Mouse (Mus musculus) mesoderm, embryonic 11.5 days (tissue): ENCODE data around the gene Usp21.
A peak's percentile ranks its signal among the peaks of the same experiment; 100 is the strongest.
"Not testable (repeated sequence)": the region's sequence is repeated elsewhere in the genome, so short reads cannot be mapped to it uniquely, and the experiment has no call there.

Experiments
- DNase-seq: peaks from one replicate; pipeline ENCODE4 v3.0.0-alpha.2; 2012; ENCODE audit warnings: low read depth, low spot score

Gene Usp21

GRCm38 (mm10) chr1:171241952-171242351 is 45.8 kb downstream of the Usp21 start:
- not testable (repeated sequence) for DNase-seq

- DNase-seq = no peak
These were observed 46.9 kb downstream of the Usp21 start for GRCm38 (mm10) chr1:171240911-171241310.

GRCm38 (mm10) chr1:171239992-171240744 is 47.6 kb downstream of the Usp21 start:
- no peak for DNase-seq

- DNase-seq = peak; percentile 56
These were observed 49.3 kb downstream of the Usp21 start for GRCm38 (mm10) chr1:171238463-171238862.

GRCm38 (mm10) chr1:171237438-171237837 is 50.4 kb downstream of the Usp21 start:
- no peak for DNase-seq

- DNase-seq = no peak
These were observed 52.0 kb downstream of the Usp21 start for GRCm38 (mm10) chr1:171235791-171236190.

GRCm38 (mm10) chr1:171234538-171234937 is 53.3 kb downstream of the Usp21 start:
- DNase-seq = no peak

- no peak for DNase-seq
These were observed 53.7 kb downstream of the Usp21 start, which contains the start of gene Fcer1g for GRCm38 (mm10) chr1:171234126-171234525. Gene Fcer1g, minus strand, starts transcription at chr1:171234365.

- no peak for DNase-seq
These were observed 54.7 kb downstream of the Usp21 start for GRCm38 (mm10) chr1:171232800-171233730.

GRCm38 (mm10) chr1:171232348-171232747 is 55.4 kb downstream of the Usp21 start:
- no peak for DNase-seq
